Mouse (Mus musculus): Measurements from ENCODE around the gene Gh. TPM values are rescaled to one million over a fixed set of nuclear protein-coding genes. Genes with fewer than 3 reads are reported as not detected.
"Not testable (repeated sequence)": the region's sequence is repeated elsewhere in the genome, so short reads cannot be mapped to it uniquely, and the experiment has no call there.

Gh gene
- not detected in 2 replicates for polyA plus RNA-seq (2015; fragmentation: Nextera tagmentation; extraction: Ambion mirVana)

- Histone ChIP-seq H3K4me1 (replicated peaks; ENCODE audit: control insufficient read depth, insufficient read depth, low read length) (no peaks in the 10 kb centered on the region), H3K4me2 (replicated peaks; ENCODE audit: low read depth) (no peak within 1 kb of the TSS), H3K27me3 (replicated peaks; ENCODE audit: control insufficient read depth, insufficient read depth, low read length) (no peaks in the 10 kb centered on the region), H3K9ac (ENCODE audit: low read depth, low read length) (no peak within 1 kb of the TSS), H3K9me3 (ENCODE audit: control insufficient read depth) (no peaks in the 10 kb centered on the region), H3K4me3 (ENCODE audit: low read depth, low read length) (no peak within 1 kb of the TSS), H3K36me3 (ENCODE audit: control insufficient read depth, insufficient read depth) (no peaks in the 10 kb centered on the region), H3K27ac (ENCODE audit: low read depth, low read length) (no peak within 1 kb of the TSS)
- 80% methylated on average over 9 of the region's 9 CpGs for whole genome bisulfite sequencing
- no peak for ATAC-seq
- no peak for TF ChIP-seq CTCF (IDR thresholded peaks at IDR 0.05; ENCODE audit: low read depth)
Measured at GRCm38 (mm10) chr11:106301765-106302164, at the start of gene Gh. Gene Gh (minus strand): TSS chr11:106301865.

- no peaks in the 10 kb centered on the region for H3K4me1 ChIP-seq (replicated peaks; ENCODE audit: control insufficient read depth, insufficient read depth, low read length)
- 62% methylated on average over 3 of the region's 3 CpGs for WGBS
- no peak overlapping the region for H3K9ac ChIP-seq (ENCODE audit: low read depth, low read length)
- no peaks in the 10 kb centered on the region for H3K27me3 ChIP-seq (replicated peaks; ENCODE audit: control insufficient read depth, insufficient read depth, low read length)
- no peak overlapping the region for H3K4me3 ChIP-seq (ENCODE audit: low read depth, low read length)
- TF ChIP-seq CTCF (IDR thresholded peaks at IDR 0.05; ENCODE audit: low read depth) = no peak
- no peak overlapping the region for H3K4me2 ChIP-seq (replicated peaks; ENCODE audit: low read depth)
- no peak overlapping the region for H3K27ac ChIP-seq (ENCODE audit: low read depth, low read length)
- no peaks in the 10 kb centered on the region for H3K36me3 ChIP-seq (ENCODE audit: control insufficient read depth, insufficient read depth)
- no peak for ATAC-seq
- H3K9me3 ChIP-seq (ENCODE audit: control insufficient read depth) = no peaks in the 10 kb centered on the region
Measured at GRCm38 (mm10) chr11:106351253-106351652, 49.6 kb upstream of the Gh start.

GRCm38 (mm10) chr11:106350853-106351252 is 49.2 kb upstream of the Gh start:
- Histone ChIP-seq H3K9me3 (ENCODE audit: control insufficient read depth) (no peaks in the 10 kb centered on the region), H3K27me3 (replicated peaks; ENCODE audit: control insufficient read depth, insufficient read depth, low read length) (no peaks in the 10 kb centered on the region), H3K36me3 (ENCODE audit: control insufficient read depth, insufficient read depth) (no peaks in the 10 kb centered on the region), H3K4me1 (replicated peaks; ENCODE audit: control insufficient read depth, insufficient read depth, low read length) (no peaks in the 10 kb centered on the region), H3K4me3 (ENCODE audit: low read depth, low read length) (no peak overlapping the region), H3K9ac (ENCODE audit: low read depth, low read length) (no peak overlapping the region), H3K27ac (ENCODE audit: low read depth, low read length) (no peak overlapping the region), H3K4me2 (replicated peaks; ENCODE audit: low read depth) (no peak overlapping the region)
- ATAC-seq = no peak
- no peak for TF ChIP-seq CTCF (IDR thresholded peaks at IDR 0.05; ENCODE audit: low read depth)
- WGBS = 45% methylated on average over 5 of the region's 5 CpGs

GRCm38 (mm10) chr11:106349772-106350171 is 48.1 kb upstream of the Gh start:
- Histone ChIP-seq H3K9me3 (ENCODE audit: control insufficient read depth) (no peaks in the 10 kb centered on the region), H3K4me2 (replicated peaks; ENCODE audit: low read depth) (no peak overlapping the region), H3K27ac (ENCODE audit: low read depth, low read length) (no peak overlapping the region), H3K4me3 (ENCODE audit: low read depth, low read length) (no peak overlapping the region), H3K27me3 (replicated peaks; ENCODE audit: control insufficient read depth, insufficient read depth, low read length) (no peaks in the 10 kb centered on the region), H3K9ac (ENCODE audit: low read depth, low read length) (no peak overlapping the region), H3K36me3 (ENCODE audit: control insufficient read depth, insufficient read depth) (no peaks in the 10 kb centered on the region), H3K4me1 (replicated peaks; ENCODE audit: control insufficient read depth, insufficient read depth, low read length) (no peaks in the 10 kb centered on the region)
- WGBS = 70% methylated on average over 6 of the region's 6 CpGs
- no peak for TF ChIP-seq CTCF (IDR thresholded peaks at IDR 0.05; ENCODE audit: low read depth)
- ATAC-seq = no peak

- Histone ChIP-seq H3K4me3 (ENCODE audit: low read depth, low read length) (no peak overlapping the region), H3K9me3 (ENCODE audit: control insufficient read depth) (no peaks in the 10 kb centered on the region), H3K27me3 (replicated peaks; ENCODE audit: control insufficient read depth, insufficient read depth, low read length) (no peaks in the 10 kb centered on the region), H3K27ac (ENCODE audit: low read depth, low read length) (no peak overlapping the region), H3K36me3 (ENCODE audit: control insufficient read depth, insufficient read depth) (no peaks in the 10 kb centered on the region), H3K4me1 (replicated peaks; ENCODE audit: control insufficient read depth, insufficient read depth, low read length) (no peaks in the 10 kb centered on the region), H3K9ac (ENCODE audit: low read depth, low read length) (no peak overlapping the region), H3K4me2 (replicated peaks; ENCODE audit: low read depth) (no peak overlapping the region)
- 22% methylated on average over 6 of the region's 6 CpGs for WGBS
- no peak for ATAC-seq
- no peak for TF ChIP-seq CTCF (IDR thresholded peaks at IDR 0.05; ENCODE audit: low read depth)
Measured at GRCm38 (mm10) chr11:106344910-106345309, 43.2 kb upstream of the Gh start.

- 82% methylated on average over 9 of the region's 9 CpGs for WGBS
- Histone ChIP-seq H3K9me3 (ENCODE audit: control insufficient read depth) (no peaks in the 10 kb centered on the region), H3K4me1 (replicated peaks; ENCODE audit: control insufficient read depth, insufficient read depth, low read length) (no peaks in the 10 kb centered on the region), H3K36me3 (ENCODE audit: control insufficient read depth, insufficient read depth) (no peaks in the 10 kb centered on the region), H3K27ac (ENCODE audit: low read depth, low read length) (no peak overlapping the region), H3K9ac (ENCODE audit: low read depth, low read length) (no peak overlapping the region), H3K4me2 (replicated peaks; ENCODE audit: low read depth) (no peak overlapping the region), H3K27me3 (replicated peaks; ENCODE audit: control insufficient read depth, insufficient read depth, low read length) (no peaks in the 10 kb centered on the region), H3K4me3 (ENCODE audit: low read depth, low read length) (no peak overlapping the region)
- no peak for ATAC-seq
- no peak for TF ChIP-seq CTCF (IDR thresholded peaks at IDR 0.05; ENCODE audit: low read depth)
Measured at GRCm38 (mm10) chr11:106340990-106341520, 39.4 kb upstream of the Gh start.

GRCm38 (mm10) chr11:106339323-106339722 is 37.7 kb upstream of the Gh start:
- H3K27me3 ChIP-seq (replicated peaks; ENCODE audit: control insufficient read depth, insufficient read depth, low read length); ATAC-seq; H3K27ac ChIP-seq (ENCODE audit: low read depth, low read length); H3K36me3 ChIP-seq (ENCODE audit: control insufficient read depth, insufficient read depth); H3K9me3 ChIP-seq (ENCODE audit: control insufficient read depth); H3K4me2 ChIP-seq (replicated peaks; ENCODE audit: low read depth); H3K4me3 ChIP-seq (ENCODE audit: low read depth, low read length); H3K4me1 ChIP-seq (replicated peaks; ENCODE audit: control insufficient read depth, insufficient read depth, low read length); H3K9ac ChIP-seq (ENCODE audit: low read depth, low read length): not testable (repeated sequence)
- WGBS = 93% methylated on average over 4 of the region's 4 CpGs
